Mouse (Mus musculus) ES-E14 (cell line): ENCODE measurements at regions not wholly inside any gene's neighbourhood (a gene's known extent, or its start where the extent isn't known, plus 50 kb on each side); places are given as distances from the start of the nearest gene placed in this dataset.

Source experiments
- HCFC1 ChIP-seq: IDR thresholded peaks from 2 replicates; pipeline ENCODE4 v1.6.1; 2012; ENCODE audit warnings: low read length, inconsistent platforms, borderline replicate concordance; ENCODE audit not compliant: insufficient read depth
- MAFK ChIP-seq: IDR thresholded peaks from 2 replicates; pipeline ENCODE4 v1.6.1; 2014; ENCODE audit warnings: mild to moderate bottlenecking, low read depth, low read length, inconsistent platforms; ENCODE audit not compliant: insufficient read depth
- ZC3H11A ChIP-seq: IDR thresholded peaks from 2 replicates; pipeline ENCODE4 v1.6.1; 2012; ENCODE audit warnings: low read depth, mild to moderate bottlenecking, inconsistent platforms, low read length, borderline replicate concordance
- ZNF384 ChIP-seq: IDR thresholded peaks from 2 replicates; pipeline ENCODE4 v1.6.1; 2012; ENCODE audit warnings: low read depth, low read length, inconsistent platforms

GRCm38 (mm10) chr11:31480225-31481056 lies 110.6 kb upstream of the Stc2 start:
- TF ChIP-seq ZNF384: no peak
- TF ChIP-seq HCFC1: no peak
- TF ChIP-seq MAFK: no peak
- no peak for TF ChIP-seq ZC3H11A
